Mouse (Mus musculus) kidney, adult 9 months (tissue): ENCODE results near the gene Gatad2b.

Experiments
- DNase-seq: peaks from one replicate; pipeline ENCODE4 v3.0.0; 2022

Gatad2b gene

DNA sequence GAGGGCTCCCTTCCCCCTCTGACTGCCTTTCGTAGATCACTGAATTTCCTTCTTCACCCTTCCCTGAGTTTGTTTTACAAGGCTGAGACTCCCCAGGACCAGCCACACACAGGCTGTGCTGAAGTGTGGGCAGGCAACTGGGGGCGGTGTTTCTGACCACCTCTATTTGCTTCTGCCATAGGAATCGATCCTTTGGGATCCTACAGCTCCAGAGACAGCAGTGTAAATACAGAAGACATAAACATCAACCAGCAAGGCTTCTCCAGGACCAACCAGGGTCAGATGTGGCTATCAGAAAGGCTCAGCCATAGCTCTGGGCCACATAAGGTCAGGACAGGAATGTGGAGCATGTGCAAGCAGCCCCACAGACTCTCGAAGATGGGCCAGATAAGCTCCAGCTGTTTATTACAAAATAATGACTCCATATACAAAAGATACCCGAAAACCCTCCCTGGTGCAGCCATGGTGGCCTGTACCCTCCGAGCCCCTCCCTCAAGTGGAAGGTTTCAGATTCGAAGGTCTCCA, 91.9 kb downstream of the Gatad2b start:
- DNase-seq: peak; percentile 37

DNA sequence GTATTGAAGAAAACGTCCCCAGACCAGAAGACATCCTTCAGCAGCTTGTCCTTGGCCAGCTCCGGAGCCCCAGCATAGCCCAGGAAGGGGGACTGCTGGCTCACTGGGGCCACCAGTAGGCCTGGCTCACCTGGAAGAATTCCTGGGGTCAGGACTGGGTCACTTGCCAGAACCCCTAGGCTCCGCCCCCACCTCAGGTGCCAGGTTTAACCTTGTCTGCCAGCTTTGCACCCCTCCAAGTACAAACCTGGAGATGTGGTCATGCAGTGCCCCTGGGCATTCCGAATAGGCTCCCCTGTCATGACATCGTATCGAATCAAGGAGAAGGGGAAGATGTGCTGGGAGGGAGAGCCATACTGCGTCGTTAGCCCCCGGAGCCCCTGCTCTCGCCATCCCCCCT, 93.8 kb downstream of the Gatad2b start:
- no peak for DNase-seq

DNA sequence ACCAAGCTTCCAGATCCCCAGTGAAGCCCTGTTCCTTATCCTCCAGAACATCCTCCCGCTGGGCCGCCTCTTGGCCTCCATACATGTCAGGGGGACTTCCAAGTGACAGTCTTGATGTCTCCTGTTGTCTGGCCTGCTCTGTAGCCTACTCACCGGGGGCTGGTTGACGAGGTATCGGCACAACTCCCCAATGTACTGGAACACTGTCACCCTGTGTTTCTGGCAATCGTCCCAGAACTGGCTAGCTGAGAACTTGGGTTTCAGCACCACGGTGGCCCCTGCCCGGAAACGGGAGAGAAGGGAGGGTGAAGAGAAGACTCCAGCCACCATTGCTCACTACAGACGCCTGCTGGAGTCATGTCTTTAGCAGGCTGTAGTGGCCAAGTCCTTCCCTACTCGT, 94.5 kb downstream of the Gatad2b start:
- DNase-seq: peak; percentile 39

DNA sequence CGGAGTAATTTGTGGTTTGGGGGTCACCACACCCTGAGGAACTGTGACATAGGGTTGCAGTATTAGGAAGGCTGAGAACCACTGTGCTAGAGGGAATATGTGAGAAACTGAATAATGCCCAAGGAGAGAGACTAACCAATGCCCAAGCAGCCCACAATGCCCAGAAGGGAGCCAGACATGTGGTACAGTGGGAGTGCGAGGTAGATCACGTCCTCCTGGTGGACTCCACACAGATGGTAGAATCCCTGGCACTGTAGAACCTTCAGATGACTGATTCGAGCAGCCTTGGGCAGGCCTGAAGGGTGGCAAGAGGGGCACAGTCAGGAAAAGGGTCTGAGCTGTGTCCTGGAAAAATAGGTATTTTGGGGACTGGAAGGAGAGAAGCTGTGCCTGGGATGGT, 95.2 kb downstream of the Gatad2b start:
- no peak for DNase-seq

DNA sequence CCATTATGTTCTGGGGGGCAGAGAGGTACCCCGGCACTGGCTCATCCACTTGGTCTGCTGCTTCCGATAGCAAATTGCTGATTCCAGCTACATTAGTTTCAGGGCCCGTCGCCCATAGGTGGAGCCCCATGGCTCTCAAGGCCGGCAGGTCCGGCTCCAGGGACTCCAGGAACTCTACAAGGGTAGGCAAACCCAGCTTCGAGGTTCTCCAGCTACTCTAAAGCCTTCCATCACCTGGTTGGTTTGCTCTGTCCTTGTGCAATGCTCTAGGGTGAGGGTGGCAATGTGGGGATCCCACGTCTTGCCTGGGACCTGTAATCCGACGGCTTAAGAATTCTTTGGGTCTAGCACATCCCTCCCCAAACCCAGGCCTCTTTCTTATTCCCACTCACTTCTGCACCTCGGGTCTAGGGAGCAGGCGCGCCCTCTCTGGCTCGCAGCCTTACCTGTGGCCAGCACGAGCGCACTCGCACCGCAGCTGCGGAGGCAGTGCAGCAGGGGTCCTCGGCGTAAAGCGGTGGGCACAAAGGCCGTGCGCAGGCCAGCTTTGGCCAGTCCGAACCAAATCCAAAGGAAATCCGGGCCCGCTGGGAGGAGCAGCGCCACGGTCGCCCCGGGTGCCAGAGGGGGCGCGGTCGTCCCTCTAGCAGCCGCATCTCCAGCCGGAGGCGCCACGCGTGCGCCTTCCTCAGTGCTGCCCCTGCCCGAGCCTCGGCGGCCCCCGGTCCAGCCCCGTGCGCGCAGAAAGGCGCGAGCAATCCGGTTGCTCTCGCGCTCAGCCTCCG, 95.9 kb downstream of the Gatad2b start:
- DNase-seq: no peak

DNA sequence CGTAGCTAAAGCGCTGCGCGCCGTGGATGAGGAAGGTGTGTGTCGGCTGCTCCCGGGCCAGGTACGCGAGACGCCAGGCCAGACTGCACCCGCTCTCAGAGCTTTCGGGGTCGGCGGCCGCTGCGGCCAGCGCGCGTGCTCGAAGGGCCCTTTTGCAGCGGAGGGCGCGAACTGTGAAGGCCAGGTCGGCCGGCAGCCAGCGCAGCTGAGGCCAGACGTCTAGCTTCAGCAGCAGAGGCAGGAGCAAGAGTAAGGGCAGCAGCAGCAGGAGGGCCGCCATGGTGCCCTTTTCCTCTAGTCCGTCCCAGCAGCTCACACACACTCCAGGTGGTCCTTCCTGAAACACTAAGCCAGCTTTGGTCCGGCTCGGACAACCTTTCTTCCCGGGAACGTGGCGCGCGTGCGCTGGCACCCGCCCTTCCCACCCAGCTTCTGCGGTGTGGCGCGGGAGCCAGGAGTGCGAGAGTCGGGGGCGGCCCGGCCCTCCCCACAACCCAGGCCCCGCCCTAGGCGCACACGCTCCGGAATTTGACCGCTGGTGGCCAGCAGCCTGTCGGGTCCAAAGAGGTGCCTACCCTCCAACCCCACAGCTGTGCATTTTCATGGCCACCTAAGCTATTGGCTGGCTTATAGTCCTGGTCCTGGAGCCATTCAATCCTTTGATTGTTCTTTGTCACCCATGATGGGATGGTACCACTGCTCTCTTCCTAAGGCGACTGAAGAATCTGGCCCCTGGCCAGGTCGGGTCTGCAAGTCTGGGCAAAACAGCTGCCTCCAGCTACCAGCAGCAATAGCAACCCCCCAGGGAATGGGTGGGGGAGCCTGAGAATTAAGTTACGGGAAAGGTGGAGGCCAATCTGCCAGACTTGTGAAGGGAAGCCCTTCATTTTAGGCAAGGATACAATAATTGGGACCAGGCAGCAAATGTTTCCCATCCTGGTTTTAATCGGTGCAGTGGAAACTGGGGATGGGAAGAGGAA, 96.8 kb downstream of the Gatad2b start, which contains the start of gene Slc27a3:
Gene Slc27a3 (minus strand): TSS at position 428 of the 980 bp plus-strand sequence.
- DNase-seq: peak; percentile 31

DNA sequence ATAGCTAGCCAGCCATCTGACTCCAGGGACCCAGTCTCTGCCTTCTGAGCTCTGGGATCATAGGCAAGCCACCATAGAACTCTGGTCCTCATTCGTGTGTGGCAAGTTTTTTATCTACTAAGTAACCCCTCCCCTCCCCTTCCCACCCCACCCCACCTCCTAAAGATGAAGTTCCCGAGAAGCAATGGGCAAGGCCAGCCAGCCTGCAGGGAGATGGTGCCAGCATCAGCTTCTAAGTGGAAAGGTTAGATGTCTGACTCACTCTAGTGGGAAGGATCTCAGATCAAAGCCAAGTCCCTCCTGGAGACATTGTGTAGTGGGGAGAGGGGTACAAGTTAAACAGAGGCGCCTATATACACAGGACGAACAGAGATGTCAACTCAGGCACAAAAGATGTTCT, 98.0 kb downstream of the Gatad2b start:
- no peak for DNase-seq

DNA sequence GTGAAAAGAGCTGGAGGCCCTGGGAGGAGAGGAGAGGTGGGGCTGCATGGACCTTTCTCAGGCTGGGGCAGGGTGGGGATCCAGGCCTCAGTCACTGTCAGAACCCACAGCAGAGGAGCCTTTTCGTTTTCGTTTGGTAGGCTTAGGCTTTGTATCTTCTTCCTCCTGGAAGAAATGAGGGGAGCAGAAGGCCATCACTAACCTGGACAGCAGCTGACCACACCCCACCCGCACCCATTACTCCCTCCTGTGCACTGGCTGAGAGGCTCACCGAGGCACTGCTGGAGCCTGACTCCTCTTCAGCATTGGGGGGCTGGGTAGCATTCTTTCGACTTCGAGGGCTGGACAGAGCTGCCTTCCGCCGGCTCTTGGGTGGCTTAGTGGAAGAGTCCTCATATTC, 99.0 kb downstream of the Gatad2b start:
- no peak for DNase-seq

DNA sequence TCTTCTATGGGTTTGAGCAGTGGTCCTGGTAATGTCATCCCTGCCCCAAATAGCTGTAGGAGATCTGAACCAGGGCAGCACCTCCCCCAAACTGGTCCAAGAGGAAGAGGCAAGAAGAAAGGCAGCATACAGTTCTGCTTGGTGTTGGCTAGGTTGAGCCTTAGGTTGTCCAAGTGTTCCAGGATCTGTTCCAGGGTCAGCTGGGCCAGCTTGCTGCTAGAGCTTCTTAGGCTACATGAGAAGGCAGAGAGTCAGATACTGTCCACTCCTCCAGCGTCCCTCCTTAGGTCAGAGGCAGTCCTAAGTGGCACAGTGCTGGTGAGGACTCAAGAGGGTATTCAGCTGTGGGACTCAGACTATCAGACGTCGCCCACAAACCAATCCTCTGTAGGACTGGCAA, 99.7 kb downstream of the Gatad2b start:
- no peak for DNase-seq

DNA sequence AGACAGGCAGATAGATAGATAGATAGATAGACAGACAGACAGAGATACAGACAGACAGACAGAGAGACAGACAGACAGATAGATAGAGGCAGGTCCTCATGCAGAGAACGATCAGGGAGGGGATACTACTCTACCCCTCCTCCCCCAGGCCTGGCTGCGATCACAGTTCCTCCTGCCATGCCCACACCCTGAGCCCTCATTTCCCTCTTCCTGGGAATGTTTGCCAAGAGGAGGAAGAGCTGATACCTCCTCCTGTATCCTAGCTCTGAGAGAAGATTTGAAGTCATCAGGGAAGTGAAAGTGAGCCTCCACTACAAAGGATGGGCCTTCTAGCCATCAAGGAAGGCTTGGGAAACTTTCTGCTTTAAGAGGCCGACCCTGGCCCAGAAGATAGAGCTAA, 102.7 kb downstream of the Gatad2b start:
- DNase-seq: no peak

DNA sequence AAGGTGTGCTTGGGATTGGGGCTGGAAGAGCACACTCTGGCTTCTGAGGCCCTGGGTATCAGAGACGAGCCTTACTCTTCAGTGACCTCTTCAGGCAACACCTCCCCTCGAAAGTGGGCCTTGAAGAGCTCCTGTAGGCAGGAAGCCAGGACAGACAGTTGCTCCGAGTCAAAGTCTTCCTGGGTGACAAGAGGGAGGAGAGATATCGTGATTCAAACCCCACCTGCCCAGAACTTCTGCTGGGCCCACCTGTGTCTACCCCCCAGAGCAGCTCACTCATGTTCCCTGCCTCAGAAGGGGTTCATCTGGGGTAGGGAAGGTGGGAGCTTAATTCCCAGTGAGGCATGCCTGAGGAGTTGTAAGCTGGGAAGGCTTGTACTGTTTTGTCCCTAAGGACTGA, 108.0 kb downstream of the Gatad2b start:
- DNase-seq: no peak

DNA sequence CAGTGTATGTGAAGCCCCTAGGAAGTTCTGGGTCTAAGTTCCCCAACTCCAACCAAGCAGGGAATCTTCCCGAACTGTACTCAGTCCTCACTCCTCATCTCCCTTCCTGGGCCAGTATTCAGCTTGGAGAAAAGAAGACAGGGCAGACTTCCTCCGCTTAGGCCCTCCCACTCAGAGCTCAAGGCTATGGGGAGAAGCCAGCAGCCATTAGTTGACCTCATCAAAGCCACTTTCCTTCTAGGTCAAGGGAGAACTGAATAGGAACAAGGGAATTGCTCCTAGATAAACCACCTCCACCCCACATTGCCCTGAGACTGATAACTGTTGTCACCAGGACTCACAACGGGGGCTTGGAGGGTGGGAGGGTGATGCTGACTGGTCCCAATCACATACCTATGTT, 111.1 kb downstream of the Gatad2b start:
- no peak for DNase-seq

DNA sequence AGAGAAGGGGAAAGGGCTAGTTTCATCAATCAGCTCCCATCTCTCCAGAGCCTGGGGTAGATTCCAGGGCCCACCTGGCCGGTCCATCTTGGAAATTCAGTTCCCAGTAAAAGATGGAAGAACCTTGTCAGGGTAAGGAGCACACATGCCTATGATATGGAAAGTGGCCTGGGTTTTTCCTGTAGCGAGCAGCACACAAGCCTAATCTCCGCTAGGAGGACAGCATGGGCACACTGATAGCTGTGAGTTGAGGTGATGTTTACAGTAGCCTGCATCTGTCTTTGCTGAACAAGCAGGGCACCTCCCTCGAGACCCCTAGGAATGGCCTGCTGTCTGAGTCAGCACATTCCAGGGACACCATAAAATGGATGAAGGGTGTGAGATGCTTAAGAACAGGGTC, 111.6 kb downstream of the Gatad2b start:
- no peak for DNase-seq

DNA sequence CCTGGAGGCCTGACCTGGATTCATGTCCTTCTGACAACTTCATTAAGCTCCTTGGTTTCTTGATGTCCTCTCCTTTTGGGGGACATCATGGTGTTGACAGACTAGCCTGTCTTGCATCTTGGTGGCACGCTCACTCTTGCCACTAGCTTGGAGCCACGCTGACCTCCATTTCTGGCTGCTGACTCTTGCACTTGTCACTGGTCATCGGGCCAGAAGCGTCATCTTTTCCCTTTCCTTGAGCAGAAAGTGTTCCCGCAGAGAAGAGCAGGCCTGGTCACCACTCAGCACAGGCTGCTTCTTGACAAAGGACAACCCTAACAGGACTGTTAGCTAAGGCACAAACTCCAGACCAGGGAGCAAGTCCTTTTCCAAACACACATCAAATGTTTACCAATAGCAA, 113.4 kb downstream of the Gatad2b start:
- no peak for DNase-seq

DNA sequence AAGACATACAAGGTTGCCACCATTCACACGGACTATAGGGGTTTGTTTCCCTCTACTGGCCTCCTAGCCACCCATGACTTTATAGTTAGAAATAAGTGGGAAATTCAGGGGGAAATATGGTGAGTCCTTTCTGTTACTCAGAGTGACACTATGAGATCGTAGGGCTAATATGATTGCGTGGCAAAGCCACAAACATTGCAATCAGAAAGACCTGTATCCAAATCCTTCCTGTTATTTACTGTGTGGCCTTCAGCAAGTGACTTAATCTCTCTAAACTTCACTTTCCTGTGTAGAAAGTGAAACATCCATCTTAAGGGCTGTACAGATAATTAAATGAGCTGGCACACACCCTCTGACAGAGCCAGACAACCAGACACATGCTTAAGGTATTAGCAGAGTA, 115.7 kb downstream of the Gatad2b start:
- no peak for DNase-seq

DNA sequence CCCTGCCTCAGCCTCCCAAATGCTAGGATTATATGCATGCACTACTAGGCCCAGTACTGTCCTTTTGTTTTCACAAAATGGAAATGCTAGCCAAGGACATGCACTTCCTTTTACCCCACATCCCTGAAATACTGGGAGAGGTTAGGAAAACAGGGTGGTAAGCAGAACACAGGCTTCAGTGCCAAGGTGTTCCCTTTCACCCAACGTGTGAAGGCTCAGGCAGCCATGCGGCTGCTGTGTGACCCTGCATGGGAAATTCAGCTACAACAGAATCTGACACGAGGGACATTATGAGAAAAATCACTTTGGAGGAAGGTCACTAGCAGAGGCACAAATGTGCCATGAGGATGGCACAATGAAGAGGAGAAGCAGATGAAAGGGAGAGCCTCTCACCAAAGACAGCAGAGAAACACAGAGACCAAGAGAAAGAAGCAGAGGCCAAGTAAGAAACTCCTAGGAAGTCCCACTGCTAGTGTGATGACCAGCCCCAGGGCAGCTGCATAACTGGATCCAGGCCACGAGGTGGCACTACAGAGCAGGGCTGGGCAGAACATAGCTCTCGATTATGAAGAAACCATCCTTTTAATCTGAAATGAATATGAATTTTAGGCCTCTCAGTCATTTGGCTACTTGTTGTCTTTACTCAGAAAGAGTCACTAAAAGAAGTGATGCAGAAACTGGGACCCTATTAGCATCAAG, 119.5 kb downstream of the Gatad2b start:
- peak; percentile 73 for DNase-seq

DNA sequence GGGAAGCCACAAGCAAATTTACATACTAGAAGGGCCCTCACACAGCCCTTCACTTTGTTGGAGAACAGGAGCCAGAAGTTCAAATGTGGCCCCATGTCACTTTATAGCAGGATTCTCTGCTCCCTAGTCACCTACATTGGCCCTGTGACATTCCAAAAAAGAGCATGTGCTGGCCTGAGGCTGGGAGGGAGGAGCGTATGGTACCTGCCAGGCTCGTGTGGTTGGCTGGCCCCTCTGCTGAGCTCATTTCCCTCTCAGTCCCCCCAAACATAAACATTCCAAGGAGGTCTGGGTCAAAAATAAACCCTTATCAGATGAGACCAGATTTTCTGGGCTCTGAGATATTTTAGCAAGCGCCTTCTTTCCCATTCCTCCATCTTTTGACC, 120.0 kb downstream of the Gatad2b start:
- no peak for DNase-seq
